Mouse (Mus musculus): Measurements from ENCODE around the gene Lamb2. TPM values are rescaled to one million over a fixed set of nuclear protein-coding genes. Genes with fewer than 3 reads are reported as not detected.

The Lamb2 gene
- polyA plus RNA-seq, 1 experiment from 2014 or later, result 55.5 TPM

DNA sequence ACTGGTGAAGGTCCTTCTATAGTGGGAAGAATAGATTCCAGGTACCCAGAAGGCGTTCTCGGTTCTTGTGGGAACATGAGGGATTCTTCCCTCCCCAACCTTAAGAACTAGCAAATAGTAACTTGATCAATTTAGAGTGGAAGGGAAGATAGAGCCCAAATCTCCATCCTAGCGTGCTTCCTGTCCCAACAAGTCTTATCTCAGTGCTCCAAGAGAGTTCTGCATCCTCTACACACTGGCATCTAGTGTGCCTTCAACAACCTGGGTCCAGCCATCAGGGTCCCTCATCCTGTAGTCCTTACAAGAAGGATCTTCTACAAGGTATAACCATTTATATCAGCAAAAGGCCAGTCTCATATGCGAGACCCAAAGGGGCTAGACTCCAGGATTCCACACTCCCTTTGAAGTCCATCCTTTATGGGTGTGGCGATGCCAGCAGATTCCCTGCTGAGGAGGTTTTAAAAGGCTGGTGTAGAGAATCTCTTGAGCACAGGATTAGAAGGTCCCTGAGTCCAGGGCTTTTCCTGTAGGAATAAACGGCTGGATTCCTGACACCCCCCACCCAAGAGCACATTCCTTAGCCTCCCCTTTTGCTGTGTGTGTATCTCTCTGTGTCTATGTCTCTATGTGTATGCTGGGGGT is 27.9 kb upstream of the Lamb2 start:
- Histone ChIP-seq H3K36me3 (peaks cover 14% of the 10 kb centered on the region), H3K4me3 (peak overlapping the region; percentile 70), H3K4me2 (peak overlapping the region; percentile 94), H3K27me3 (no peaks in the 10 kb centered on the region), H3K9me3 (replicated peaks) (no peaks in the 10 kb centered on the region), H3K27ac (peak overlapping the region; percentile 94), H3K4me1 (replicated peaks) (peaks cover 47% of the 10 kb centered on the region), H3K9ac (peak overlapping the region; percentile 74)
- WGBS, result 37% methylated on average over 6 of the region's 6 CpGs
- ATAC-seq (replicated peaks; ENCODE audit: insufficient number of reproducible peaks, insufficient read depth, low FRiP score, low read depth), result no peak

DNA sequence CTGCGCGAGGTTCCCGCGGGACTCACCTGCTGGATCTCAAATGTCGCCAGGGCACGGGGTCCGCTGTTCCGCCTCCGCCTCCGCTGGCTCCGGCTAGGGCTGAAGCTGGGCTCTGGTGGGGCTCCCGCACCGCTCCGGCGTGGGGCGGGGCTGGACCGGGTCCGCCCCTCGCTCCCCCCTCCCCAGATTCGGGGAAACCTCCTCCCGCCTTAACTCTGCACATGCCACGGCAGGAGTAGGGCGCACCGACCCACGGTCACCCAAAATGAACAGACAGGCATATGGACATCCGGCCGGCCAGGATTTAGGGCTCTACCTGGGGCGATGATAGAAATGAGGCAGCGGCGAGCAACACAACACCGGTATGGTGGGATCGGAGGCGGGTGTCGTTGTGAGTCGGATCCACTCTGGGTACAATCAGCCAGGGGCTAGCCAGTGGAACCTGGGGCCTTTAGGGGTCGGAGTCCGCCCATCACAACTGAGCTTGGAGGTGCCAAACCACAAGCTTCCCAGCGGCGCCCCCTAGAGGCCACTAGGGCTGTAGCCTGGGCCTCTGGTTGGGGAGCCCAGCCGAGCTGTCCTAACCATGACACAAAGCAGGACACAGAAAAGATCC is 27.1 kb upstream of the Lamb2 start:
- H3K4me2 ChIP-seq, result peak overlapping the region; percentile 94
- peaks cover 47% of the 10 kb centered on the region for H3K4me1 ChIP-seq (replicated peaks)
- H3K4me3 ChIP-seq, result peak overlapping the region; percentile 70
- 0% methylated on average over 40 of the region's 40 CpGs for WGBS
- no peaks in the 10 kb centered on the region for H3K27me3 ChIP-seq
- H3K9me3 ChIP-seq (replicated peaks), result no peaks in the 10 kb centered on the region
- ATAC-seq (replicated peaks; ENCODE audit: insufficient number of reproducible peaks, insufficient read depth, low FRiP score, low read depth), result peak; percentile 76
- peaks cover 13% of the 10 kb centered on the region for H3K36me3 ChIP-seq
- peak overlapping the region; percentile 94 for H3K27ac ChIP-seq
- H3K9ac ChIP-seq, result peak overlapping the region; percentile 74

DNA sequence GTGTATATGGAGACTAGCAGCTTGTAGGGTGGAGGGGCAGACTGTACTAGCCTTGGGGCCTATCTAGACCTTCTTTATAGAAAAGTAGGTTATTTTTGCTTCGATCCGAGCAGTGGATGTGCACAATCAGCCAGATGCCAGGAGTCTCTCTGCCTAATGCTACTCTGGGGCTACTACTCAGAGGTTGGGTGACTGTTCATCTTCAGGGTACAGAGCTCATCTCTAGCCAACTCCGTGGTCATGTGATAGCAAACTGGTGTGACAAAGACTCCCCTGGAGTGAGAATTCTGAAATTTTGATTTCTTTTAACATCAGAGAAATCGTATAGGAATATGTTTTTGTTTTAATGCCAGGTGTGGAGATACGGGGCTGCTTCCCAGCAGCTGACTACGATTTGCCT is 26.6 kb upstream of the Lamb2 start:
- Histone ChIP-seq H3K36me3 (peaks cover 8% of the 10 kb centered on the region), H3K9ac (peak overlapping the region; percentile 74), H3K4me2 (peak overlapping the region; percentile 94), H3K9me3 (replicated peaks) (no peaks in the 10 kb centered on the region), H3K4me1 (replicated peaks) (peaks cover 47% of the 10 kb centered on the region), H3K27me3 (no peaks in the 10 kb centered on the region), H3K4me3 (peak overlapping the region; percentile 70), H3K27ac (peak overlapping the region; percentile 94)
- WGBS, result 33% methylated on average over 6 of the region's 6 CpGs
- no peak for ATAC-seq (replicated peaks; ENCODE audit: insufficient number of reproducible peaks, insufficient read depth, low FRiP score, low read depth)

DNA sequence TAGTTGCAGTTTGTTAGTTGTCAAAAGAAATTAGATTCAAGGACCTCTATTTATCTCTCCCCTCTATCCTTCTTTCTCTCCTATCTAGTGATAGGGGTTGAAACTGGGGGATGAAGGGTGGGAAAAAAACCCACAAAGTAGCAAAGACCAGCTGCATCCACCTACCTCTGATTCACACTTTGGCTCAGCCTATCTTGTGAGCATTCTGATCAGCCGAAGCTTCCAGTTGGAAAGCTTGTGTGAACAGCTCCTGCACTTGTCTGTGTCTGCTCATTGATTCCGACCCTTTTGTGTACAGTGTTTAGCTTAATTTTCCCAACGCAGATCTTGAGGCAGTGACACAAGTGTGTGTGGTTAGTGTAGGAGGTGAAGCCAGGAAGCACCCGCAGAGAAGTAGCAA is 26.1 kb upstream of the Lamb2 start:
- Histone ChIP-seq H3K4me3 (no peak overlapping the region), H3K4me1 (replicated peaks) (peaks cover 47% of the 10 kb centered on the region), H3K9me3 (replicated peaks) (no peaks in the 10 kb centered on the region), H3K27me3 (no peaks in the 10 kb centered on the region), H3K4me2 (peak overlapping the region; percentile 94), H3K9ac (0 out of 2 replicates have a peak overlapping the region, but pooled peaks have one; percentile 30), H3K36me3 (peaks cover 3% of the 10 kb centered on the region; the same call in 1 of the 2 replicates), H3K27ac (peak overlapping the region; percentile 94)
- WGBS, result 63% methylated on average over 4 of the region's 4 CpGs
- no peak for ATAC-seq (replicated peaks; ENCODE audit: insufficient number of reproducible peaks, insufficient read depth, low FRiP score, low read depth)

DNA sequence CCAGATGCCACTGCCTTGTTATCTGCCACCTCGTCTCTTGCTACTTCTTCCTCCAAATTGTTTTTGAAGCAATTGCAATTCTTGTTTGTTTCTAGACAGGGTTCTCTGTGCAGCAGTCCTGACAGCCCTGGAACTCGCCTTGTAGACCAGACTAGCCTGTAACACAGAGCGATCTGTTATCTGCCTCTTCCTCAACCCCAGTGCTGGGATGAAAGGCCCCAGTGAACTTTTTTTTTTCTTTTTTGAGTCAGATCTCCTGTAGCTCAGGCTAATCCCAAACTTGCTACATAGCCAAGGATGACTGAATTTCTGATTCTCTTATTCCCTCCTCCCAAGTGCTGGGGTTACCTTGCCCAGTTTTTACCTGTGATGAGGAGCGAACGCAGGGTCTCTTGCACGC is 25.1 kb upstream of the Lamb2 start:
- H3K4me1 ChIP-seq (replicated peaks), result peaks cover 37% of the 10 kb centered on the region
- ATAC-seq (replicated peaks; ENCODE audit: insufficient number of reproducible peaks, insufficient read depth, low FRiP score, low read depth), result no peak
- 82% methylated on average over 6 of the region's 6 CpGs for WGBS

DNA sequence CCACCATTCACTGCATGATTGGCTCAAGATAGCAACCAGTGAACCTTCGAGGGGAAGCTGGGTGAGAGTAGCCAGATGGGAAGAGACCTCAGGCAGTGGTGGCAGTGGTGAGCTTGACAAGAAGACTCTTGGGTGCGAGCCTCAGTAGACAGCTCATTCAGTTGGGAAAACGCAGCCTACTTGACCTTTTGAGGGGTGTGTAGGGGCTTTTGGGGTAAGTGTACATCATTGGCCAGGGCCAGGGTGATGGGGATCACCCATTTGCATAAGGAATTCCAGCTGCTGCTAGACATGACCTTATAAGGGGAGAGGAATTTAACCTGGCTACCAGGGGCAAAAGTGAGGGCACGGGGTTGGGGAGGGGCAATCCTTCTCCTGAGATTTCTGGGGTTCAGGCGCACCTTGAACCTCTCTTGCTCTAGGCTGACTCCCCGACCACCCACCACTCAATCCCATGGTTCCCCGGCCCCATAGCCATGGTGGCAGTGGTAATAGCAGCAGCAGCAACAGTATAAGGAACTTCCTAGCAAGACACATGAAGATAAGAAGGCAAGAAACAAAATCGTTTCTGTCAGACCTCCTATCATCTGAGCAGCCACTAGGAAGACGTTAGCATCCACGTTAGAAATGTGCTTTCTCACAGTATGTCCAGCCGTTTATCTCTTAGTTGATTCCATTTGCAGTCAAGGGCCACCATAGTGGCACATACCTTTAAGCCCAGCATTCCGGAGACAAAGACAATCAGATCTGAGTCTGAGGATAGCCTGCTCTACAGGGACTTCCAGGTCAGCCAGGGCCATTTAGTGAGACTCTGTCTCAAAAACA is 23.6 kb upstream of the Lamb2 start:
- Histone ChIP-seq H3K4me1 (replicated peaks) (peaks cover 27% of the 10 kb centered on the region), H3K27me3 (no peaks in the 10 kb centered on the region), H3K9ac (no peak overlapping the region), H3K4me2 (no peak overlapping the region), H3K4me3 (no peak overlapping the region), H3K36me3 (no peaks in the 10 kb centered on the region), H3K27ac (no peak overlapping the region), H3K9me3 (replicated peaks) (no peaks in the 10 kb centered on the region)
- WGBS, result 66% methylated on average over 12 of the region's 12 CpGs
- ATAC-seq (replicated peaks; ENCODE audit: insufficient number of reproducible peaks, insufficient read depth, low FRiP score, low read depth), result no peak

More for the DNA sequence above, 25.1 kb upstream of the Lamb2 start:
- H3K4me2 ChIP-seq, result no peak overlapping the region
- no peaks in the 10 kb centered on the region for H3K36me3 ChIP-seq
- no peak overlapping the region for H3K9ac ChIP-seq
- H3K27me3 ChIP-seq, result no peaks in the 10 kb centered on the region
- H3K27ac ChIP-seq, result no peak overlapping the region
- H3K9me3 ChIP-seq (replicated peaks), result no peaks in the 10 kb centered on the region
- no peak overlapping the region for H3K4me3 ChIP-seq

DNA sequence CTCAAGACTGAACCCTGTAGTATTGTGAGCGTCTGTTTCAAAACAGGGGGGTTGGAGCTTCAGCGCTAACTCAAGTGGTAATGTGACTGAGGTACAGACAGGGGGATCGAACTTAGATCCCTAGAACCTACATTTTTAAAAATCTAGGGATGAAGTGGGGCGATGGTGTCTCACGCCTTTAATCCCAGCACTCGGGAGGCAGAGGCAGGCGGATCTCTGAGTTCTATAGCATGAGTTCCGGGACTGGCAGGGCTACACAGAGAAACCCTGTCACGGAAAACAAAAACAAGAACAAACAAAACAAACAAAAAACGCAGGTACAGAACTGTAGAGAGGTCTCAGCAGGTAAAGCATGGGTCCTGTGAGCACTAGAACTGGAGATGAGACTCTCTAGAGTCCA is 22.6 kb upstream of the Lamb2 start:
- Histone ChIP-seq H3K4me3 (no peak overlapping the region), H3K27ac (no peak overlapping the region), H3K9ac (no peak overlapping the region), H3K27me3 (no peaks in the 10 kb centered on the region), H3K4me2 (no peak overlapping the region), H3K36me3 (no peaks in the 10 kb centered on the region), H3K9me3 (replicated peaks) (no peaks in the 10 kb centered on the region), H3K4me1 (replicated peaks) (peaks cover 26% of the 10 kb centered on the region)
- no peak for ATAC-seq (replicated peaks; ENCODE audit: insufficient number of reproducible peaks, insufficient read depth, low FRiP score, low read depth)
- 82% methylated on average over 10 of the region's 10 CpGs for WGBS

DNA sequence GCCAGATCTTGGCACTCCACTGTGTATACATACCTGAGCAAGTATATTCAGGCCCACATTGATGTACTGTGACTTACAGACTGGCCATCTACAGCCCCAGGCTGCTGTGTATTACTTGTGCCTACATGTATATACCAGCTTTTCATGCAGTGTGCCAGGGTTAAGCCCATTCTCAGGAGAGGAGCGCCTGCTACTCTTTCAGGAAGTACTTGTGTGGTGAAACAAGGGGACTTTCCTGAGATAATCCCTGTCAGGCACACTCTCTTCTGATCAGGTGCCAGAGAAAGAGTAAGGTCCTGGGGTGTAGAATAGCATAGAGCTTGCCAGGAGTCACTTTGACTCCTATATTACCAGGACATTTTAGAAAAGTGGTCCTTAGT is 19.6 kb upstream of the Lamb2 start:
- 74% methylated on average over 1 of the region's 1 CpGs for WGBS
- H3K4me2 ChIP-seq, result peak overlapping the region; percentile 76
- ATAC-seq (replicated peaks; ENCODE audit: insufficient number of reproducible peaks, insufficient read depth, low FRiP score, low read depth), result no peak
- H3K27me3 ChIP-seq, result no peaks in the 10 kb centered on the region
- no peak overlapping the region for H3K9ac ChIP-seq
- H3K4me3 ChIP-seq, result peak overlapping the region; percentile 87
- H3K9me3 ChIP-seq (replicated peaks), result no peaks in the 10 kb centered on the region
- peak overlapping the region; percentile 93 for H3K27ac ChIP-seq
- peaks cover 21% of the 10 kb centered on the region for H3K4me1 ChIP-seq (replicated peaks)
- peaks cover 19% of the 10 kb centered on the region for H3K36me3 ChIP-seq

DNA sequence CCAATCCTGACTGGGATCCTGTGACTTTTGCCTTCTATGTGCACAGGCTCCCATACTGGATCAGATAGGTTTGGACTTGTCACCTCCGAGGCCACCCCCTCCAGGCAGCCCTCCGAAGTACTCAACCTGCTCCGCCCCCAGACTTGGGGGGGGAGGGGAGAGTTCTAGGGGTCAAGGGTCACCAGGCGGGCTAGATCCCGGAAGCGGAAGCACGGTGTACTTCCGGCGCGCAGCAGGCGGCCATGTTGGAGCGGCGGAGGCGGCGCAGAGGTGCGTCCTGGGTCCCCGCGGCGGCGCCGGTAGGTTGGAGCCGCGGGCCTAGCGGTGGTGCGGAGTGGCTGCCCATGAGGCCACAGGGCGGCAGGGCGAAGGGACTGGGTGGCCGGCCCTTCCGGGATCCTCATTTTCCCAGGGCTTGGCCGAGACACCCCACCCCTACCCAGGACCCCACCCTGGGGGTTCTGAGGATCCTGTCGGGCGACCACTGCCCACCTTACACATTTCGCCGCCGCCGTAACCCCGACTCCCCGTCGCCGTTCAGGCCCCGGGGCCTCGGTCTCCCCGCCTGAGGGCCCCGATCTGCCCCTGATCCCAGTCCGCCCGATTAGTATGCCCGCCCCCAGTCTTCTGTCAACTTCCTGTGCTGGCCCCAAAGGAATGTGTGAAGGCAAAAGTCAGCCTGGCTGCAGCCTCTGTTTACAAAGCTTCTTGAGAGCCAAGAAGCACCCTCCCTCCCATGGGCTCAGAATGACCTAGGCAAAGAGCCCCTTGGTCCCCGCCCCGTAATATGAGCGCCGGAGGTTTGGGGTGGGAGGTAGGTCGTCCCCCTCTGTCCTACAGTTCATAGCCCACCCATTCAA is 19.0 kb upstream of the Lamb2 start, which contains the start of gene Ccdc71:
Ccdc71 (plus strand) TSS at position 209 of the 860 bp plus-strand sequence.
- ATAC-seq (replicated peaks; ENCODE audit: insufficient number of reproducible peaks, insufficient read depth, low FRiP score, low read depth), result peak; percentile 83
- Histone ChIP-seq H3K4me3 (peak within 1 kb of the TSS; percentile 87), H3K36me3 (peaks cover 25% of the 10 kb centered on the region), H3K27me3 (no peaks in the 10 kb centered on the region), H3K9ac (peak within 1 kb of the TSS; percentile 94), H3K4me1 (replicated peaks) (peaks cover 21% of the 10 kb centered on the region), H3K4me2 (peak within 1 kb of the TSS; percentile 76), H3K9me3 (replicated peaks) (no peaks in the 10 kb centered on the region), H3K27ac (peak within 1 kb of the TSS; percentile 93)
- WGBS, result under 1% methylated on average over 52 of the region's 52 CpGs

DNA sequence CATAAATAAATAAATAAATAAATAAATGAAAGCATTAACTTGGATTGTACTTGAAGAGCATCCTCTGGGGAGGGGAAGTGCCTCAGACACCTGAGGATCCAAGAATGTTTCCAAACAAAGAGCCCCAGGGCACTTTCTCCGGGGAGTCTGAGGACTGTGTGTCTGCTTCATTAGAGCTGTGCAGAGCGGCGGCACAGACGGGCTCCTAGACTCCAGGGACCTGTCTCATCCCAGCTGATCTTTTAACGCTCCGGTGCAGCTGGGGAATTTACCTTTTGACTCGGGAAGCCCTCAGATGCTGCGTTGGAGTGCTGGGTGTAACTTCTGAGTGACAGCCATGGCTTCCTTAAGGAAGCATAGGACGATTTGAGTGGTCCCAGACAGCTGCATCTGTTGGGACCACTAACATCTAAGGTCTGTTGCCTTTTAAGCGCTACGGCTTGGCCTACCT is 18.3 kb upstream of the Lamb2 start, which contains the start of gene Klhdc8b:
Klhdc8b (minus strand) TSS at position 401 of the 451 bp plus-strand sequence.
- no peaks in the 10 kb centered on the region for H3K27me3 ChIP-seq
- H3K27ac ChIP-seq, result peak within 1 kb of the TSS; percentile 93
- H3K36me3 ChIP-seq, result peaks cover 32% of the 10 kb centered on the region
- peak within 1 kb of the TSS; percentile 87 for H3K4me3 ChIP-seq
- H3K4me2 ChIP-seq, result peak within 1 kb of the TSS; percentile 76
- WGBS, result 21% methylated on average over 11 of the region's 11 CpGs
- peaks cover 21% of the 10 kb centered on the region for H3K4me1 ChIP-seq (replicated peaks)
- H3K9me3 ChIP-seq (replicated peaks), result no peaks in the 10 kb centered on the region
- ATAC-seq (replicated peaks; ENCODE audit: insufficient number of reproducible peaks, insufficient read depth, low FRiP score, low read depth), result no peak
- peak within 1 kb of the TSS; percentile 94 for H3K9ac ChIP-seq

Measured in heart, embryonic 15.5 days (tissue).